Mouse (Mus musculus): ENCODE measurements around the gene Gmip.
A peak's percentile ranks its signal among the peaks of the same experiment; 100 is the strongest.

Gene Gmip

GRCm38 (mm10) chr8:69804537-69804936 is 3.9 kb upstream of the Gmip start:
- DNase-seq (ENCODE audit: low read depth) = no peak

GRCm38 (mm10) chr8:69805086-69805485 is 3.4 kb upstream of the Gmip start:
- DNase-seq (ENCODE audit: low read depth) = no peak

- no peak for DNase-seq (ENCODE audit: low read depth)
Measured at GRCm38 (mm10) chr8:69805491-69805890, 3.0 kb upstream of the Gmip start.

DNA sequence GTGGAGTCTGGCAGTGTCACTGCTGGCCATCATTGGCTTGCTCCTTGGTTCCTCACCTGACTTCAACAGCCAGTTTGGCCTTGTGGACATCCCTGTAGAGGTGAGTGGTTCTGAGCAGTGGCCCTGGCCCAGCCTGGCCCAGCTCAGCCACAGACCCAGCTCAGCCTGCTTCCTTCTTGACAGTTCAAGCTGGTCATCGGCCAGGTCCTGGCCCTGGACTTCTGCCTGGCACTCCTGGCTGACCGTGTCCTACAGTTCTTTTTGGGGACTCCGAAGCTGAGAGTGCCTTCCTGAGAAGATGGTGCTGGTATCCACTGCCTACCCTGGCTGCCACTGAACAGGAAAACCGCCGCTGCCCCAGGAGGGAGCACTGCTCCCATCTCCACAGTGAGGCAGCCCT is 1.2 kb upstream of the Gmip start:
- no peak for DNase-seq (ENCODE audit: low read depth)

DNA sequence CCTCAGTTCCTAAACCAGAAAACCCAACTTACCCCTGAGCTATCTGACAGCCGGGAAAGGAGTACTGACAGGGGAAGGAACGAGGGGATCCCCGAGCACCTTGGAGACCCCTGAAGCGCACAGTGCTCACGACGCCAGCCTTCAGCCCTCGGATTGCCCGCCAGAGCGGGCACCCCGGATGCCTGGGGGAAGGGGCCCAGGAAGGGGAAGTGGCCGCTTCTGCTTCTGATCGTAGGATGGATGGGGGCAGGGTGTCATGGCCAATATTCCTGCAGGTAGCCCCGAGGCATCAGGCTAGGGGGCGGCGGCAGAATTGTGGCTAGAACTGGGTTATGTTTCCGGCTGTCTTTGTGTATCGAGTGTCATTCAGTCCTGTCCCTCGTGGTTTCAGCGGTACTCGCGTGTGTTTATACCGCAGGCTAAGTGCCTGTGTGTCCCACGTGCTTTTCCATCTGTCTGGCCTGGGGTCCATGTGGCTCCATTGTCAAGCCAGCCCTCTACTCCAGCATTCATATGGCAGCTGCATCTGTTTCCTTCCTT is 455 bp downstream of the Gmip start:
- no peak for DNase-seq (ENCODE audit: low read depth)

- DNase-seq (ENCODE audit: low read depth) = no peak
Measured at GRCm38 (mm10) chr8:69809820-69810219, 1.3 kb downstream of the Gmip start.

GRCm38 (mm10) chr8:69814881-69815280 is 6.4 kb downstream of the Gmip start:
- DNase-seq (ENCODE audit: low read depth) = no peak

DNA sequence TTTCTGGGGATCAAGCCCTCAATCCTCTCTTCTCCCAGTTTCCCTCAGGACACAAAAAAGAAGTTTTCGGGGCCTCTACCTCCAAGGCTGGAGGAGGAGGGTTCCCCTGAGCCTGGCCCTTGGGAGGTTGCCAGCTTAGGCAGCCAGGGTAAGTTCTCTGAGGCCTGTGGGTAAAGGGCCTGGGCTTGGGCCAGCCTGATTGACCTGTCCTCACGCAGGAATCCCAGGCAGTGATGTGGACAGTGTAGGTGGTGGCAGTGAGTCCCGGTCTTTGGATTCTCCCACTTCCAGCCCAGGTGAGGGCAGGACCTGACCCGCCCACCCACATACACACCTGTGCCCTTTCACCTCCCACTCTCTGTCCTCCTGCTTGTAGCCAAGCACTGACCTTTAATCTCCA is 6.9 kb downstream of the Gmip start:
- DNase-seq (ENCODE audit: low read depth) = no peak

GRCm38 (mm10) chr8:69820466-69820865 is 12.0 kb downstream of the Gmip start:
- no peak for DNase-seq (ENCODE audit: low read depth)

GRCm38 (mm10) chr8:69821971-69822385 is 13.5 kb downstream of the Gmip start:
- peak; percentile 33 for DNase-seq (ENCODE audit: low read depth)

DNA sequence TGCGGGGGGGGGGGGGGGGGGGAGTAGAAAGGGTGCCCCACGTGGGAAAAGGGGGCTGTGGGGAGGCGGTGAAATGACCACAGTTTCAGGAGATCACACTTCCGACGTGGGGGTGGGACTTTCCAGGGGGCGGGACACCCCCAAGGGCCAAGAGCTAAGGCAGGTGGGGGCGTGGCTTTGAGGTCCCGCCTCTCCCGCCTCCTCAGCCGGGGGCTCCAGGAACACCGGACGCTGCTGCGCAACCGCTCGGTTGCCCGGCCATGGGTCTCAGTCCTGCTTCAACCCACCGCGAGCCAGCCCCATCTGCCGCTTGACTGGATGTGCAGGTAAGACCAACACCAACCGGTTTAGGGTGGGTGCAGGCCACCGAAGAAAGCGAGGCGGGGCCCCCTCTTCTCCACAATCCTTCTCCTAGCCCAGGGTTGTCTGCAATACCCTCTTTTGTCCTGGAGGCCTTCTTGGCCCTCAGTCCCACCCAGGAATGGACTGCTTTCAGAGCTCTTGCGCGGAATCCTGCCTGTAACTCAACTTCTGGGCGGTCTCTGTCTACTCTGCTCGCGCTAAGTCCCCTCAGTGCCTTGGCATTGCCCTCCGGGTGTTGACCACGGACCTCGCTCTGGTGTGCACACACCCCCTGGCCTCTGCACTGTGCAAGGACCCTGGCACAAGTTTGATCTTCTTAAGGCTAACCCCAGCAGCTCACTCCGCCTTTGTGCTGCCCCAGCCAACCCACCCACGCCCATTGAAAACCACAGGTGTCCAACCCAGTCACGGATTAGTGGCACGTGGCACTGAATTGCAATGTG is 14.1 kb downstream of the Gmip start, which contains the start of gene Lpar2:
Gene Lpar2, plus strand, starts transcription at position 44 of the 806 bp plus-strand sequence.
- DNase-seq (ENCODE audit: low read depth) = peak; percentile 69

DNA sequence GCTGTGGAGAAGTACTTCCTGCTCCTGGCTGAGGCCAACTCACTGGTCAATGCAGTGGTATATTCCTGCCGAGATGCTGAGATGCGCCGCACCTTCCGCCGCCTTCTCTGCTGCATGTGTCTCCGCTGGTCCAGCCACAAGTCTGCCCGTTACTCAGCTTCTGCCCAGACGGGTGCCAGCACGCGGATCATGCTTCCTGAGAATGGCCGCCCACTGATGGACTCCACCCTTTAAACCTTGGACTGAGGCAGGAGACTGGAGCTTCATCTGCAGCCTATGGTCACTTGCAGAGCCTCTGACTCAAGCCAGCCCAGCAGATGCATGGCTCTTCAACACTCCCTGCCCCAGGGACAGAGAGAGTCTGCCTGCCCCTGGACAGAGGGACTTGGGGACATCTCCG is 17.9 kb downstream of the Gmip start:
- no peak for DNase-seq (ENCODE audit: low read depth)

DNA sequence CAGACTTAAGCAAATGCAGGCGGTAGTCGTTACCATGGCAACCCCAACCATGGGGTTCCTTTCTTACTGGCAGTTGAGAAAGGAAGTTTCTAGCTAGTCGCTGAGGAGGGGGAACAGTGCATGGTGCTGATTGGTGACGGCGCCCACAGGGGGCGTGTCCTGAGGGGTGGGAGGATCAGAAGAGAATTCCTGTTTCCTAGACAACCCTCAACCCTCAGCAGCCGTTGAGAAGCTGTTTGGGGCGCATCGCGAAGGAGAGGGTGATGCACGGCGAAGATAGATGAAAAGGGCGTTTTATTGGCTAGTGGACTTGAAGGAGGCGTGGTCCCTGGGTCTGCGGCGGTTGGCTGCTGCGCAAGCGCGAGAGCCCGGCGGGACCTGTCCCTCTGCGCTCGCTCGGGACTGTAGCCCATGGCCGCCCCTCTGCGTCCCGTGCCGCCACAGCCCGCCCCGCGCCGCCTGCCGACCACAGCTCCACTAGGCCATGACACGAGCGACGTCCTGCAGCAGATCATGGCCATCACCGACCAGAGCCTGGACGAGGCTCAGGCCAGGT is 23.9 kb downstream of the Gmip start, which contains the start of gene Pbx4:
Gene Pbx4, plus strand, starts transcription at position 194 of the 556 bp plus-strand sequence.
- DNase-seq (ENCODE audit: low read depth) = peak; percentile 86

DNA sequence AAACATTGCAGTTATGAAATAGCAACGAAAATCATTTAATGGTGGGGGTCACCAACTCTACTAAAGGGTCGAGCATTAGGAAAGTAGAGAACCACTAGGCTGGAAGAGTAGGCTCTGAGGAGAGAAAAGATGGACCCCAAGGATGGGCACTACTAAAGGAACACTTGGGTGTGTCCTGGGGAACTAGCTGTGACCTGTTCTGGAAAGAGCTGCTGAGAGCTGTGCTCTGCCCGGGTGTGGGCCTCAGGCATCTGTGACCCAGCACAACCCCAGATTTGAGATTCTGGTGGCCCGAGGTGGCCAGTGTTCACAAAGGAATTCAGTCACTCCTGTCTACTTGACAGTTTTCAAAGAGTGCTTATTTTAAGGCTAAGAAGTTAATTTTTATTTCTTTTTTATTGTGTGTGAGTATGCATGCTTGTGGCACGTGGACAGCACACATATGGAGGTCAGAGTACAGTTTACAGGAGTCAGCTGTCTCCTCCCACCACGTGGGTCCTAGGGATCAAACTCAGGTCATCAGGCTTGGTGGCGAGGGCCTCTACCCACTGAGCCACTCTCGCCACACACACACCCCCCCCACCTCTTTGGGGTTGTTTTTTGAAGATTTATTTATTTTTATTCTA is 28.7 kb downstream of the Gmip start:
- no peak for DNase-seq (ENCODE audit: low read depth)

DNA sequence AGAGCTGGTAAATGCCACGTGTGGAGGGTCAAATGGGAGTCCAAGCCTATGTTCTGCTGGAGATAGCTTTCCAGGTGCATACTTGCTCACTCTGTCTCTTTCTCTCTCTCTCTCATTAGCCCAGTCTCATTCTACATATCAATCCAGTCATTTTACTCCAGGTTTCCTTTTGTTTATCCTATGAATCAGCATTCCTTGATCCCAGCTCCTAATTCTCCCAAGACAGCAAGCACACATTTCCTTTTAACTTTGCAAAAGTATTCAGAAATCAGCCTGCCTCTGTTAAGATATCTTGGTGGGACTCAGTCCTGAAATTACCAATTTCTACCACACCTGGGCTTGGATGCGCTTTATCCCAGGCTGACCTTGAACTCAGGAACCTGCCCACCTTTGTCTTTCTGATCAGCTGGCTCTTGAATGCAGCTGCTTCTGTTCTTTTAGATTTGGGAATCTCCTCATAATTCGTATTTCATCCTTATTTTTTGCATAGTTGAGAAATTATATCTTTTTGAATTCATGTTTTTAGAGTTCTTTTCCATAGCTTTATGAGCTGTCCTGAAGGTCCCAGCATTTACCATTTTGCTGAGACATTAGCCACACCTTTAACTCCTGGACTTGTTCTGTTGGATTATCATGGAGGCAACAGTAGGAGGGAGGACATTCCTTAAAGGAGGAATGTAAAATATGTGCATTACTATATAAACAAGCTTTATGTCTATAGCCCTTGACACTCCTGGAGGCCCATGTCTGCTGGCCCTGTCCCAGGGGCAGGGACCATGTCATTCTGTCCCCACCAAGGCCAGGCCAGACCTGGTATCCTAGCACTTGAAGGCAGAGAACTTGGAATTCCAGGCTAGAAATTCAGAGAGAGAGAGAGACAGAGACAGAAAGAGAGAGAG is 38.9 kb downstream of the Gmip start:
- DNase-seq (ENCODE audit: low read depth) = no peak

GRCm38 (mm10) chr8:69848951-69849350 is 40.5 kb downstream of the Gmip start:
- DNase-seq (ENCODE audit: low read depth) = peak; percentile 73

DNA sequence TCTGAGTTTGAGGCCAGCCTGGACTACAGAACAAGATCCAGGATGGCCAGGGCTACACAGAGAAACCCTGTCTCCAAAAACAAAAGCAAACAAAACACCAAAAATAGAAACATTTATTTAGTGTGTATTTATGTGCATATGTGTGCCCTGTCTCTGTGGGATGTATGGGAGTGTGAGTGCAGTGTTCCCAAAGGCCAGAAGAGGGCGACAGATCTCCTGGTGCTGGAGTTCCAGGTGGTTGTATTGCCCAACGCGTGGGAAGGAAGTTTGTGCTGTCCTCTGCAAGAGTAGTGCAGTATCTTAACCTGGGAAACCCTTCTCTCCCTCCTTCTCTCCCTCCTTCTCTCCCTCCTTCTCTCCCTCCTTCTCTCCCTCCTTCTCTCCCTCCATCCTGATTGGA is 41.4 kb downstream of the Gmip start:
- DNase-seq (ENCODE audit: low read depth) = no peak

DNA sequence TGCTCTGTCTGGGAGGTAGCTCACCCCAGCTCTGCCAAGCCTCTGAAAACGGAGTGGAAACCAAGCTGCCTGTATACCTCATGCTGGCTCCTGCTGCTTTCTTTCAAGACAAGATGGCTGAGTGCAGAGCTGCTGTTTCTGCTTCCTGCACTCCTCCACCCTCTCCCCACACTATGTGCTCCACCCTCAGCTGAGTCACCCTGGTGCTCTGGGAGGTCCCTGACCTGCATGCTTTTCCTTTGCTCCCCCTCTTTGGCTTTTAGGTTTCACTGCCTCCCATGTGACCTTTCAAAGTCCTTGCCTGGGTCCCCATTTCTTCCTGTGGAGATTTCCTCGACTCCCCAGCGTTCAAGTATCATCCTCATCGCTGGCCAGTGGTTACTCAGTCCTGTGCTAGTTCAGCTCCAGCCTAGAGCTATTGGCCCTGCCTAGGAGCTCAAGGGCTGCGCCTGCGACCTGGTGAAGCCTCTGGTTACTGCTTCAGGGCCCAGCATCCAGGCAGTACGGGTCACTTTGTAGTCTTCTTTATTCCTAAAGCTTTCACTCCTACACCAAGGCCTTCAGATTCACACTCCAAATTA is 42.5 kb downstream of the Gmip start:
- no peak for DNase-seq (ENCODE audit: low read depth)

GRCm38 (mm10) chr8:69853869-69854268 is 45.4 kb downstream of the Gmip start:
- no peak for DNase-seq (ENCODE audit: low read depth)

DNA sequence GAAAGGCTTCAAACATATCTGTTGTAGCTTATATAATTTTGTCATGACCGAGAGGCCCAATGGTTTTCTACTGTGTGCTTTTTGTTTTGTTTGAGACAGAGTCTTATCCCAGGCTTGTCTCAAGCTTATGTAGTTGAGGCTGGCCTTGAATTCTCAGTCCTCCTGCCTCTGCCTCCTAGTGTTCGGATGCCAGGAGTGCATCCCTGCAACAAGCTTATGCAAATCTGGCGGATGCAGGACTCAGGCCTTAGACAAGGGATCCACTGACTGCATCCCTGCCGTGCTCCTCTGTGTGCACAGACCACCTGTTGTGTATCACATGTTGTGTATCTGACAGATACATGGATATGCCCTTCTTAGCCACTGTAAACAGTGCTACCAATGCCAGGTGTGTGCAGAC is 52.3 kb downstream of the Gmip start:
- DNase-seq (ENCODE audit: low read depth) = no peak

- DNase-seq (ENCODE audit: low read depth) = no peak
Measured at GRCm38 (mm10) chr8:69861251-69861650, 52.8 kb downstream of the Gmip start.

Data from fibroblast of lung, adult 2 months (primary cell).